Mouse (Mus musculus): Measurements from ENCODE around the gene Tmem63c.

GRCm38 (mm10) chr12:87031163-87031763, 10.1 kb downstream of the Tmem63c start:
- TF ChIP-seq CTCF (IDR thresholded peaks at IDR 0.05; ENCODE audit: extremely low read depth, insufficient read depth, low read length) (no peak), POLR2A (IDR thresholded peaks at IDR 0.05; ENCODE audit: extremely low read depth, insufficient read depth, low read length) (no peak)
